Mouse (Mus musculus): ENCODE data around the gene Rhbdd3. TPM values are rescaled to one million over a fixed set of nuclear protein-coding genes. Genes with fewer than 3 reads are reported as not detected.
"Not testable (repeated sequence)": the region's sequence is repeated elsewhere in the genome, so short reads cannot be mapped to it uniquely, and the experiment has no call there.

Gene Rhbdd3
- polyA plus RNA-seq, 1 experiment, result 20.1 TPM

GRCm38 (mm10) chr11:5065056-5065821 lies 33.5 kb upstream of the Rhbdd3 start, which contains the start of gene Gas2l1:
TSS of gene Gas2l1 (minus strand) at chr11:5065327.
- peak; percentile 80 for DNase-seq (ENCODE audit: low spot score)

DNA sequence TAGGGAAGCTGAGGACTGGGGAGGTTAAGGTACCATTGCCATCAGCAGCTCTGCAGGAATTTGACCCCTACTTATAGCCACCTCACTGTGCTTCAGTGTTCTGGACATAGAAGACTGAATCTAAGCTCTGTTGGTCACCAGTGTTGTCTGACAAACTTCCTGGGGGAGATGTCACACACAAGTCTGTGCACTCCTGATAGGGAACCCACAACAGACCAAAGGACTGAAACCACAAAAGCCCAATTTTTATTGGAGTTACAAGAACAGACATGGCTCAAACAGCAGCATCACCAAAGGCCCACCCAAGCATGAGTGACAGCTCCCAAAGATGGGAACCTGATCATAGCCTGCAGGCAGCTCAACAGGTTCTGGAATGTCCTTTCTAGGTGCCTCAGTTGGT lies 31.7 kb upstream of the Rhbdd3 start:
- DNase-seq (ENCODE audit: low spot score), result no peak

DNA sequence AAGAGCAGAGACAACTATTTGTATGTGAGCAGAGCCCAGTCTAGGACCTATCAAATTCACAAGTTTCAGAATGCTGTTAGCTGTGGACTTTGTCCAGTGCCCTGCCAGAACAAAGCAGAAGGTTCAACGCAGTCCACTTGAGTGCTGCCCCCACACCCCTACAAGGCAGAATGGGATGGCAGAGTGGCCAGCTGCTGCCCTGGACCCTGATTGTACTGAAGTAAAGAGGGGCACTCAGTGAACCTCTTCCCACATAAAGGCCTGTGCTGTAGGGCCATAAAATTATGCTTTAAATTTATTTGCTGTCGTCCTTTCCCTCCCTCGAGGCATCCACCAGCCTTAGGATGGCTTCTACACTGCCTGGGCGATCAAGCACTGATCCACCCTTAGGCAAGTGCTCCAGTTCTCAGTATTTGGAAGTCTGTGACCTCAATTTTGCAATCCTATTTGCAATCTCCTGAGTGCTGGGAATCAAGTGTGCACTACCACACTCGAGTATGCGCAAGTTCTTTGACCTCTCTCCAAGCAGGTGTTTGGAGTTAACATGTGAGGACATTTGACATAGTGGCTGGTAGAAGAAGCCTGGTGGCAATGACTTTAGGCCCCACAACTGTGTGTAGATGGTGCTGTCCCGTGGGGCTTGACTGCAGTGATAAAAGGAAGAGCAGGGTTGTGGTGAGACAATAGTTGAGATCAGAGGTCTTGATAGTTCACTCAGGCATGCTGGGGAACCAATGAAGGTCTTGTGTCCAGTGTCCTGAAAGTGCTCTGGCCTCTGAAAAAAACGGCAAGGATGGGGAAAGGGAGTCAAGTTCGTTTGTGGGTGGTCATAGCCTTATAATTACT lies 30.4 kb upstream of the Rhbdd3 start:
- no peak for DNase-seq (ENCODE audit: low spot score)

- no peak for DNase-seq (ENCODE audit: low spot score)
Observed at GRCm38 (mm10) chr11:5074882-5075281, 23.8 kb upstream of the Rhbdd3 start.

- no peak for DNase-seq (ENCODE audit: low spot score)
Observed at GRCm38 (mm10) chr11:5075760-5076159, 23.0 kb upstream of the Rhbdd3 start.

- DNase-seq (ENCODE audit: low spot score), result not testable (repeated sequence)
Observed at GRCm38 (mm10) chr11:5076843-5077242, 21.9 kb upstream of the Rhbdd3 start.

DNA sequence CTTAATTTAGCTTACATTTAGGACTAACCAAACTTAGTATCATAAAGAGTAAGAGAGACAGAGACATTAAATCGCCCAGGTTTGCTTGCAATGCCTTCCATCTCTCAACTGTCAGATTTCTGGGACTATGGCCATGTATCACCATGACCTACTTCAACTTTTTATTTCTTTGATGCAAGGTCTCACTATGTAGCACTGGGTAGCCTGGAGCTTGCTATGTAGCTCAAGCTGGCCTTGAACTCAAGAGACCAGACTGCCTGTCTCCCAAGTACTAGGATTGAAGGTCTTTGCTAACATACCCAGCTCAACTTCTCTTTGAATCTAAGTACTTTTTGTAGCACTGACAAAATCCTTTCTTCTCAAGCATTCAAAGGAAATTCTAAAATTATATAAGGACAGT lies 9.6 kb upstream of the Rhbdd3 start:
- no peak for DNase-seq (ENCODE audit: low spot score)

- DNase-seq (ENCODE audit: low spot score), result no peak
Observed at GRCm38 (mm10) chr11:5091706-5092105, 7.0 kb upstream of the Rhbdd3 start.

DNA sequence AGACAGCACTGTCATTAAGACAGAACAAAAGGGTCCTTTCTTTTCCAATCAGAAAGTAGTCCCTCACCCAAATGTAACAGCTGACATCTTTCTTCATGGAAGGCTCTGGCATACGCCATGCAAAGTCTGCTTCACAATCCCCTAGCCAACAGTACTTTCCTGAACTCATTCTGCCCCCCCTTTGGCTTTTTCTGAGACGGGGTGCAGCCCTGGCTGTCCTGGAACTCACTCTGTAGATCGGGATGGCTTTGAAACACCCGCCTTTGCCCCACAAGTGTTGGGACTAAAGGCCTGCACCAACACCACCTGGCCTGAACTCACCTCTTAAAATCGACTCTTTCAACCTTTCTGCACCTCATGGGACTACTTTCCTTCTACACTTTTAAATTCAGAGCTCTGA lies 2.8 kb upstream of the Rhbdd3 start:
- DNase-seq (ENCODE audit: low spot score), result no peak

DNA sequence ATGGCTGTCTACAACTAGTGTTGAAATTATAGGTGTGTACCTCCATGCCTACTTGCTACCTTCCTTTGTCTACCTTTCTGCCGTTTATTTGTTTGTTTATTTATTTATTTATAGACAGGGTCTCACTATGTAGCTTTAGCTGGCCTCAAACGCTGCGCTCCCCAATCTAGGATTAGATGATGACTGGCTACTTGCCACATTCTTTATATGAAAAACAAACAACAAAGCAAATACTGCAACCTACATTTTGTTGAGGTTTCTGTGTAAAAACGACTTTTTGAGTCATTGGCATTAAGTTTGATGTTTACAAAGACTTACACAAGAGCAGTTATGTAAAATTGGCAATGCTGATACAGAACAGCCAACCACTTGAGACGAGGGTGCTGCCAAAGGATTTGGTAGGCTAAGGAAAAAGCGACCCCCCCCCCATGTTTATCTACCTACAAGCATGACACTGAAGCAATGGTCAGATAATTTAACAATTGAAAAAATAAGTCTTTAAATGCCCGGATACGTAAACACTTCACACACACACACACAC lies 2.2 kb upstream of the Rhbdd3 start:
- no peak for DNase-seq (ENCODE audit: low spot score)

GRCm38 (mm10) chr11:5098035-5098735 lies 541 bp upstream of the Rhbdd3 start:
- peak; percentile 39 for DNase-seq (ENCODE audit: low spot score)

DNA sequence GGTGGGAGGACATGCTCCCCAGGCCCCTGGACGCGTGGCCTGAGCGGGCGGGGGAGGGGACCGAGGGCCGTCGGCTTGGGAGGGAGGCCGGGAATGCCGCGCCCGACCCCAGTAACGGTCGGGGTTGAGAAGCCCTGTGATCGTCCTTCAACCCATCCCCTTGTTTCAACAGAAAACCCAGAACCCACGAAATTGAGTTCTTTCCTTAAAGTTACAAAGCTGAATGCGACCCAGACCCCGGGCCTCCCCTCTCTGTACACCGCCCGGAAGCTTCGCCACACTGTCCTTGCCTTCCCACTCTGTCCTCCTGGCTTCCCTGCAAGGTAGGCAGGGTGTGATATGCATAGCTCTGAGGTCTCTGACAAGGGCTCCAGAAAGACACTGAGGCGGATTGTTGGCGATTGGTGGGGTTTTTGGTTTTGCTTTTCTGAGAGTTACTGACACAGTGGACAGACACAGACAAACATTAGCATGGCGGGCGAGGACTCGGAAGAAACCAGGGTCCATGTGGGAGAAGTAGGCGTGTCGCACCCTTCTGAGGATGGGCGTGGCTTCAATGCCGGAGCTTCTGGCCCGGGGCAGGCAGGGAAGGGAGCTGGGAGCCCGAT lies 954 bp downstream of the Rhbdd3 start:
- DNase-seq (ENCODE audit: low spot score), result peak; percentile 67

GRCm38 (mm10) chr11:5100283-5100682 lies 1.6 kb downstream of the Rhbdd3 start:
- DNase-seq (ENCODE audit: low spot score), result no peak

- no peak for DNase-seq (ENCODE audit: low spot score)
Observed at GRCm38 (mm10) chr11:5100801-5101200, 2.1 kb downstream of the Rhbdd3 start.

GRCm38 (mm10) chr11:5101641-5102040 lies 2.9 kb downstream of the Rhbdd3 start:
- DNase-seq (ENCODE audit: low spot score), result no peak

DNA sequence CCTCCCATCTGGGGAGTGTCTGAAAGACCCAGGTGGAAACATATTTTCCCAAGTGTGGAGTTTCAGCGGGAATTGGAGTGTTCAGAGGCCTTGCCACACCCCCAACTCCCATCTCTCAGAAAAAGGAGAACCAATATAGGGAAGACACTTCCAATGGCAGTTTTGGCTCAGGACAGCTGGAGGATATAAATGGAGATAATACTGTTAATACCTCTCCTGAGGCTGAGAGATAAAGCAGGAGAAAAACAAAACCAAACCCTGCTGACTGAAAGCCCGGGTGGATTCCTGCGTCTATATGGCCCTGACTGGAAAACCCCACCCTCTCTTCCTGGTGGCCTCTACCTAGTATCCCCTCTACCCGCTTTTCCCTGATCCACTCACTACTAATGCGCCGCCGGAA lies 3.7 kb downstream of the Rhbdd3 start:
- DNase-seq (ENCODE audit: low spot score), result no peak

- no peak for DNase-seq (ENCODE audit: low spot score)
Observed at GRCm38 (mm10) chr11:5103986-5104509, 5.3 kb downstream of the Rhbdd3 start.

GRCm38 (mm10) chr11:5109441-5109840 lies 10.7 kb downstream of the Rhbdd3 start:
- DNase-seq (ENCODE audit: low spot score), result peak; percentile 23

GRCm38 (mm10) chr11:5113645-5114044 lies 14.9 kb downstream of the Rhbdd3 start:
- DNase-seq (ENCODE audit: low spot score), result no peak

GRCm38 (mm10) chr11:5114931-5115581 lies 16.3 kb downstream of the Rhbdd3 start:
- DNase-seq (ENCODE audit: low spot score), result peak; percentile 73

DNA sequence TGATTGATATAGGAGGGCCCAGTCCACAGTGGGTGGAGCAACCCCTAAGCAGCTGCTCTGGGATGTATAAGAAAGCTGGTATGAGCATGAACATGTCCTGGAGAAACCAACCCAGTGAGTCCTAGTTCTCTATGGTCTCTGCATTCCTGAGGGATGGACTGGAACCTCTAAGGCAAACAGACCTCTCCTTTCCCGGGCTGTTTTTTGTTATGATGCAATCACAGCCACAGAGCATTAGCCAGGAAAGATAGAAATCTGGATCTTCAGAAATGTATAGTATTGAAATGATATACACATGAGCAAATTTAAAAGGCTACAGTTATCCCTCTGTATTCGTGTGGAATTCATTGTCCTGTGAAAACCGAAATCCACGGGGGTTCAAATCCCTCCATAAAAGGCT lies 27.0 kb downstream of the Rhbdd3 start:
- DNase-seq (ENCODE audit: low spot score), result no peak

All from urinary bladder, adult 2 months (tissue).